Mouse (Mus musculus) NIH3T3 (cell line): ENCODE measurements around the gene Hyal6.
A peak's percentile ranks its signal among the peaks of the same experiment; 100 is the strongest.

ENCODE experiments used
- DNase-seq: peaks from one replicate; pipeline ENCODE4 v3.0.0-alpha.2; 2012; ENCODE audit warnings: low read depth

Gene Hyal6

GRCm38 (mm10) chr6:24732945-24733344 lies at the start of gene Hyal6:
Hyal6 (plus strand) TSS chr6:24733245.
- DNase-seq = no peak

GRCm38 (mm10) chr6:24687871-24688270 lies 45.2 kb upstream of the Hyal6 start:
- DNase-seq = no peak

- DNase-seq = no peak
These were observed 38.3 kb upstream of the Hyal6 start for GRCm38 (mm10) chr6:24694455-24695410.

- DNase-seq = no peak
These were observed 36.9 kb upstream of the Hyal6 start for GRCm38 (mm10) chr6:24696117-24696516.

- no peak for DNase-seq
These were observed 35.8 kb upstream of the Hyal6 start for GRCm38 (mm10) chr6:24697216-24697615.

- DNase-seq = no peak
These were observed 26.0 kb upstream of the Hyal6 start for GRCm38 (mm10) chr6:24707090-24707489.

GRCm38 (mm10) chr6:24707499-24707898 lies 25.5 kb upstream of the Hyal6 start:
- no peak for DNase-seq

GRCm38 (mm10) chr6:24721317-24722099 lies 11.5 kb upstream of the Hyal6 start:
- DNase-seq = peak; percentile 79

- DNase-seq = no peak
These were observed 4.9 kb upstream of the Hyal6 start for GRCm38 (mm10) chr6:24728130-24728529.

GRCm38 (mm10) chr6:24734565-24734964 lies 1.5 kb downstream of the Hyal6 start:
- DNase-seq = peak; percentile 12

GRCm38 (mm10) chr6:24748029-24748428 lies 15.0 kb downstream of the Hyal6 start, which contains the start of gene Hyal4:
Hyal4 (plus strand) TSS chr6:24748329.
- DNase-seq = no peak

GRCm38 (mm10) chr6:24759281-24759680 lies 26.2 kb downstream of the Hyal6 start:
- DNase-seq = no peak

- DNase-seq = no peak
These were observed 33.2 kb downstream of the Hyal6 start for GRCm38 (mm10) chr6:24766261-24766660.

- DNase-seq = no peak
These were observed 46.1 kb downstream of the Hyal6 start for GRCm38 (mm10) chr6:24779182-24779581.

GRCm38 (mm10) chr6:24790888-24791287 lies 57.8 kb downstream of the Hyal6 start, which contains the start of gene Spam1:
Spam1 (plus strand) TSS chr6:24791188.
- no peak for DNase-seq
